Mouse (Mus musculus) midbrain, embryonic 13.5 days (tissue): ENCODE data around the gene Olfr478. TPM values are rescaled to one million over a fixed set of nuclear protein-coding genes. Genes with fewer than 3 reads are reported as not detected.
"Not testable (repeated sequence)": the region's sequence is repeated elsewhere in the genome, so short reads cannot be mapped to it uniquely, and the experiment has no call there.

Experiments used
- ATAC-seq: fragments of 200-750 bp; cut with Nextera tagmentation; 2 replicates; pipeline ENCODE4 v1.8.0; 2017; ENCODE audit warnings: mild to moderate bottlenecking, moderate TSS enrichment, moderate library complexity
- H3K27ac ChIP-seq: fragments of 300-500 bp; sonication (generic); 2 replicates; pipeline ENCODE4 v1.5.1; 2015; ENCODE audit warnings: inconsistent platforms, mild to moderate bottlenecking, moderate library complexity
- H3K27me3 ChIP-seq: fragments of 300-500 bp; sonication (generic); 2 replicates; pipeline ENCODE4 v1.6.1; 2015; ENCODE audit warnings: mild to moderate bottlenecking, inconsistent platforms
- H3K36me3 ChIP-seq: fragments of 300-500 bp; sonication (generic); 2 replicates; pipeline ENCODE4 v1.6.1; 2015; ENCODE audit warnings: mild to moderate bottlenecking, inconsistent platforms
- H3K4me1 ChIP-seq: fragments of 300-500 bp; sonication (generic); replicated peaks from 2 replicates; pipeline ENCODE4 v1.6.1; 2015; ENCODE audit warnings: inconsistent platforms
- H3K4me2 ChIP-seq: fragments of 300-500 bp; sonication (generic); replicated peaks from 2 replicates; pipeline ENCODE4 v1.6.1; 2015; ENCODE audit warnings: moderate library complexity, mild to moderate bottlenecking, inconsistent platforms
- H3K4me3 ChIP-seq: fragments of 300-500 bp; sonication (generic); replicated peaks from 2 replicates; pipeline ENCODE4 v1.5.1; 2015; ENCODE audit warnings: mild to moderate bottlenecking, inconsistent platforms
- H3K9ac ChIP-seq: fragments of 300-500 bp; sonication (generic); replicated peaks from 2 replicates; pipeline ENCODE4 v1.6.1; 2015; ENCODE audit warnings: mild to moderate bottlenecking, inconsistent platforms
- H3K9me3 ChIP-seq: fragments of 300-500 bp; sonication (generic); 2 replicates; pipeline ENCODE4 v1.6.1; 2016; ENCODE audit warnings: mild to moderate bottlenecking, inconsistent platforms
- WGBS: fragments of 180-500 bp; shearing (Covaris S2); methylation state at CpG from one replicate; pipeline ENCODE4 v1.1.7; 2015; 5-methylcytosine and 5-hydroxymethylcytosine counted together
- polyA plus RNA-seq: library from polyadenylated mRNA; unstranded; fragments of >200 nt; fragmentation: Nextera tagmentation; extraction: Ambion mirVana; gene quantifications from 2 replicates; pipeline ENCODE4 v1.2.1, GENCODE M21; 2015

Gene Olfr478
- not detected in 2 replicates for polyA plus RNA-seq

DNA sequence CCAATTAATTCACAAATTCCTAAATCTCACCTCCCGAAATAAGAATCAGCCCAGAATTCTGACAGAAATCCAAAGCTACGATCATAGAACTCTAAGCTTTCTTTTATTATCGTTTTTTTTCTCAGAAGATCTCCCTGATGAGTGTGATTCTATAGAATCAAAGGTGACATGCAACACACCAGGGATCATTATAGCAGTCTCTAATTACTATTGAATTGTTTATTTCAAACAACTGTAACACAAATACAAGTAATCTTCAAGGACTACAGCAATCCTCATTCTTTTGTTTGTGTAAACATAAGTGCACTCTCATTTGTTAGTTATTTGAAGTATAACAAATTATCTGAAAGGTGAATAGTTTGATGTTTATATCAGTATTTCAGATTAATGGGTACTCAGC, at the start of gene Olfr478:
Olfr478 (minus strand) TSS at position 101 of the 400 bp plus-strand sequence.
- no peak within 1 kb of the TSS for H3K9ac ChIP-seq
- ATAC-seq: no peak
- WGBS: 84% methylated on average over 3 of the region's 3 CpGs
- no peak within 1 kb of the TSS for H3K27ac ChIP-seq
- H3K27me3 ChIP-seq: no peaks in the 10 kb centered on the region
- H3K4me1 ChIP-seq: no peaks in the 10 kb centered on the region
- no peak within 1 kb of the TSS for H3K4me3 ChIP-seq
- H3K9me3 ChIP-seq: no peaks in the 10 kb centered on the region
- no peak within 1 kb of the TSS for H3K4me2 ChIP-seq
- no peaks in the 10 kb centered on the region for H3K36me3 ChIP-seq

DNA sequence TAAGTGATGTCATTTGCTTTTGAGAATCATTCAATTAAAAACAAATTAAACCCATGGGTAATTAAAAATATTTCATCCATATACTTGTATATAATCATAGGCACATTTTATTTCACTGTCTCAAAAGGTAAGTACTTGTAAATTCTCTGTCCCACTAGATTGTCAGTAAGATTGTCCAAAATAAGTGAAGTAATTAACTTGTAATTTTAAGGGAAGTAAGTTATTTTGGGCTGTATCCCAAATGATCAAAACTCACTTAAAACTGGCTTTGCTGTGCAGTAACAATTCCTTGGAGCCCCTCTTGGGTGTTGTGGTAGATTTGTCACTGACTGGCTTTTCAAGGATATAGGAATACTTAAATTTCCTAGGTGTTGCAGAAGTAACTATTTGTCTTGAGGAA, 45.8 kb upstream of the Olfr478 start, which contains the start of gene Olfr481:
Olfr481 (plus strand) TSS at position 301 of the 400 bp plus-strand sequence.
- Histone ChIP-seq H3K9me3 (no peaks in the 10 kb centered on the region), H3K9ac (no peak within 1 kb of the TSS), H3K4me1 (no peaks in the 10 kb centered on the region), H3K36me3 (no peaks in the 10 kb centered on the region), H3K4me2 (no peak within 1 kb of the TSS), H3K4me3 (no peak within 1 kb of the TSS), H3K27me3 (no peaks in the 10 kb centered on the region), H3K27ac (no peak within 1 kb of the TSS)
- no peak for ATAC-seq

DNA sequence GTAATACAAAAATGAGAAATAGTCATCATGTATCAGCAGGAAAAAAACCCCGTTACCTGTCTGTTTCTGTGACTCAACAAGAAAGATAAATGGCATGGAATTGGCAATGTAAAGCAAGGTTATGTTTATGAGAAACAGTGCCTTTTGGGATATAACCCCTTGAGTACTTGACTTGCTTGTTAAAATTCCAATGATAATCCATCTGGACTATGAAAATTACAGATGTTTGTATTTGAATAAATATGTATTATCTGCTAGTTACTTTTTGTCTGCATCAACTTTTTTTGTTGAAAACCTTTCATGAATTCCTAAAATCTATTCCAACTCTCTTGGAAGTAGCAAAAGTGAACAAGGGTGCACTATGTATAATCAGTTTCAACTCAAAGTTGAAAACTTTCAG, 33.5 kb upstream of the Olfr478 start, which contains the start of gene Olfr480:
Olfr480 (minus strand) TSS at position 101 of the 400 bp plus-strand sequence.
- no peak for ATAC-seq
- Histone ChIP-seq H3K4me2 (no peak within 1 kb of the TSS), H3K27me3 (no peaks in the 10 kb centered on the region), H3K4me1 (no peaks in the 10 kb centered on the region), H3K36me3 (no peaks in the 10 kb centered on the region), H3K4me3 (no peak within 1 kb of the TSS), H3K27ac (no peak within 1 kb of the TSS), H3K9ac (no peak within 1 kb of the TSS), H3K9me3 (no peaks in the 10 kb centered on the region)
- 91% methylated on average over 1 of the region's 1 CpGs for WGBS

DNA sequence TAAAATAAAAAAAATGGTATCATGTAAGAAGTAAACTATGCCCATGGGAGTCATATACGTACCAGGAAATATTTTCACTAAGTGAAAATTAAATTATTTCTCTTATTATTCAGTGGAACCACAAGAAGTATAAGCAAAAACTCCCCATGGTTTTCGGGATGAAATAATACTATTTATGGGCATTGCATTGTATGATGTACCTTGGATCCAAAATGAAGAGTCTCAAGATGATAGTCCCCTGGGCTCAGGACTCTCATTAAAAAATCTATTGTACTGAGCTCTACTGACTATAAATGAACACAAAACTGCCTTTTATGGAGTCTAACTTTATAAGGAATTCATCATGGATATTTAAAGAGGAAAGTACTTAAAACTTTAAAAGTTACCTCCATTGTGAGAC, 16.6 kb upstream of the Olfr478 start, which contains the start of gene Olfr479:
Olfr479 (plus strand) TSS at position 301 of the 400 bp plus-strand sequence.
- Histone ChIP-seq H3K9ac (no peak within 1 kb of the TSS), H3K9me3 (no peaks in the 10 kb centered on the region), H3K4me3 (no peak within 1 kb of the TSS), H3K4me2 (no peak within 1 kb of the TSS), H3K27ac (no peak within 1 kb of the TSS), H3K36me3 (no peaks in the 10 kb centered on the region), H3K4me1 (no peaks in the 10 kb centered on the region), H3K27me3 (no peaks in the 10 kb centered on the region)
- WGBS: 93% methylated on average over 2 of the region's 2 CpGs
- no peak for ATAC-seq

DNA sequence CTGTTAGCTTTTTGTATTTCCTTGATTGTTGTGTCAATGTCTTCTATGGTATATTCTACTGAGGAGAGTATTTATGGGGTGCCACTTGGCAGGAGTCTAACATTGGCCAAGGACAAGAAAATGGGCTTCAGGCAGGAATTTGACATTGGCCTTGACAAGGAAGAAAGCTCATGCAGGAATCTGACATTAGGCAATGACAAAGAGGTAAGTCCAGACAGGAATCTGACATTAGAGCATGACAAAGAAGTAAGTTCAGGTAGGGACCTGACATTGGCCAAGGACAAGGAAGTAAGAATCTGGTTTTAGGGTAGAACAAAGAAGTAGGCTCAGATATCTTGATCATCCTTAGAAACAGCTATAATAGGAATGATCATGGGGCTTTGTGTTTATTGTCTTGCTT, 19.5 kb downstream of the Olfr478 start:
- ATAC-seq, H3K27me3 ChIP-seq, H3K9me3 ChIP-seq, H3K4me3 ChIP-seq, H3K27ac ChIP-seq, H3K36me3 ChIP-seq, H3K4me2 ChIP-seq, H3K4me1 ChIP-seq, H3K9ac ChIP-seq: not testable (repeated sequence)

DNA sequence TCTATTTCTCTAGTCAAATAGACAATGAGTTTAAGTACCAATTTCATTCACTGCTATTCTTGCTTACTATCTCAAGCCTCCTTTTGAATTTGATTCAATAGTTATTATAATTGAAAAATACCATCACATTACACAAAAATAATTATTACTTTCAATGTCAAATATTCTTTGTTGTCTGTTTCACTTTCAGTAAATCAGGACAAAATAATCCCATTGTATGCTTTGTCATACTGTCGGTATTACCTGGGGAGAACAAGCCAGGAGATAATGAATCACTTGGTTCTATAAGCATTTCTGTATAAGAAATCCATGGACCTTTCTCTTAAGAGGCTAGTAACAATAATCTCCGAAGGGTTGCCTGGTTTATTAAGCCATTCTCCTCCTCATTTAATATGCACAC, 47.4 kb downstream of the Olfr478 start, which contains the start of gene Olfr477:
Olfr477 (plus strand) TSS at position 301 of the 400 bp plus-strand sequence.
- Histone ChIP-seq H3K27ac (no peak within 1 kb of the TSS), H3K4me3 (no peak within 1 kb of the TSS), H3K9me3 (no peaks in the 10 kb centered on the region), H3K4me1 (no peaks in the 10 kb centered on the region), H3K9ac (no peak within 1 kb of the TSS), H3K36me3 (no peaks in the 10 kb centered on the region), H3K4me2 (no peak within 1 kb of the TSS), H3K27me3 (no peaks in the 10 kb centered on the region)
- WGBS: 88% methylated on average over 2 of the region's 2 CpGs
- no peak for ATAC-seq

Other genes with a start within 250 kb of the Olfr478 start
- not detected in 2 replicates for gene Ovch2, start 232.8 kb downstream of the Olfr478 start, polyA plus RNA-seq
- gene Olfr467, start 221.7 kb downstream of the Olfr478 start, polyA plus RNA-seq: not detected in 2 replicates
- not detected in 2 replicates for gene Olfr469, start 208.4 kb downstream of the Olfr478 start, polyA plus RNA-seq
- not detected in 2 replicates for gene Olfr470, start 186.5 kb downstream of the Olfr478 start, polyA plus RNA-seq
- gene Olfr472, start 136.1 kb downstream of the Olfr478 start, polyA plus RNA-seq: not detected in 2 replicates
- gene Olfr473, start 103.5 kb downstream of the Olfr478 start, polyA plus RNA-seq: not detected in 2 replicates
- not detected in 2 replicates for gene Olfr474, start 79.3 kb downstream of the Olfr478 start, polyA plus RNA-seq
- gene Olfr476, start 69.2 kb downstream of the Olfr478 start, polyA plus RNA-seq: not detected in 2 replicates
- not detected in 2 replicates for gene Olfr477, start 47.3 kb downstream of the Olfr478 start, polyA plus RNA-seq
- not detected in 2 replicates for gene Olfr479, start 16.7 kb upstream of the Olfr478 start, polyA plus RNA-seq
- not detected in 2 replicates for gene Olfr480, start 33.4 kb upstream of the Olfr478 start, polyA plus RNA-seq
- gene Olfr481, start 45.9 kb upstream of the Olfr478 start, polyA plus RNA-seq: not detected in 2 replicates
- gene Olfr482, start 63.6 kb upstream of the Olfr478 start, polyA plus RNA-seq: 0.08 TPM in 1 of 2 replicates, not detected in the other
- not detected in 2 replicates for gene Olfr483, start 66.9 kb upstream of the Olfr478 start, polyA plus RNA-seq
- gene Olfr484, start 93.5 kb upstream of the Olfr478 start, polyA plus RNA-seq: not detected in 2 replicates
- gene Olfr485, start 125.9 kb upstream of the Olfr478 start, polyA plus RNA-seq: not detected in 2 replicates
- not detected in 2 replicates for gene Olfr486, start 138.8 kb upstream of the Olfr478 start, polyA plus RNA-seq
- not detected in 2 replicates for gene Olfr487, start 180.6 kb upstream of the Olfr478 start, polyA plus RNA-seq
- not detected in 2 replicates for gene Olfr488, start 224.4 kb upstream of the Olfr478 start, polyA plus RNA-seq